Mouse (Mus musculus) intestine, embryonic 15.5 days (tissue): ENCODE data around the gene Tnnt1. TPM values are rescaled to one million over a fixed set of nuclear protein-coding genes. Genes with fewer than 3 reads are reported as not detected.

Source experiments
- polyA plus RNA-seq: library from polyadenylated mRNA; unstranded; fragments of >200 nt; fragmentation: Nextera tagmentation; extraction: Ambion mirVana; gene quantifications from 2 replicates; pipeline ENCODE4 v1.2.1, GENCODE M21; 2015

Gene Tnnt1
- polyA plus RNA-seq, 1 experiment from 2014 or later, result 27.1 TPM

Other genes starting within 250 kb of the Tnnt1 start
- gene Ncr1, start 178.7 kb downstream of the Tnnt1 start, polyA plus RNA-seq, result 0.13 TPM in 1 of 2 replicates, not detected in the other
- gene Gp6, start 118.6 kb downstream of the Tnnt1 start, polyA plus RNA-seq, result 0.08 and 0.19 TPM in 2 replicates
- gene Rdh13, start 70.7 kb downstream of the Tnnt1 start, polyA plus RNA-seq, result 28.7 and 28.9 TPM in 2 replicates
- gene Eps8l1, start 55.7 kb downstream of the Tnnt1 start, polyA plus RNA-seq, result 3.4 and 3.9 TPM in 2 replicates
- 42.4 and 45.8 TPM in 2 replicates for gene Ppp1r12c, start 14.7 kb downstream of the Tnnt1 start, polyA plus RNA-seq
- 2.2 and 3.0 TPM in 2 replicates for gene Tnni3, start 7.8 kb upstream of the Tnnt1 start, polyA plus RNA-seq
- 1.1 TPM in 2 replicates for gene Dnaaf3, start 16.1 kb upstream of the Tnnt1 start, polyA plus RNA-seq
- 7.3 and 7.7 TPM in 2 replicates for gene Syt5, start 31.2 kb upstream of the Tnnt1 start, polyA plus RNA-seq
- gene Ptprh, start 87.7 kb upstream of the Tnnt1 start, polyA plus RNA-seq, result 1.1 and 1.6 TPM in 2 replicates
- 9.1 and 11.7 TPM in 2 replicates for gene Tmem86b, start 115.0 kb upstream of the Tnnt1 start, polyA plus RNA-seq
- 8.1 and 9.0 TPM in 2 replicates for gene Ppp6r1, start 142.6 kb upstream of the Tnnt1 start, polyA plus RNA-seq
- 92.4 and 98.2 TPM in 2 replicates for gene Hspbp1, start 168.7 kb upstream of the Tnnt1 start, polyA plus RNA-seq
- gene Brsk1, start 174.2 kb upstream of the Tnnt1 start, polyA plus RNA-seq, result 0.63 and 1.1 TPM in 2 replicates
- 2.2 and 3.6 TPM in 2 replicates for gene Tmem150b, start 208.9 kb upstream of the Tnnt1 start, polyA plus RNA-seq
- 63.7 and 66.8 TPM in 2 replicates for gene Kmt5c, start 223.7 kb upstream of the Tnnt1 start, polyA plus RNA-seq
- 45.5 and 53.0 TPM in 2 replicates for gene Cox6b2, start 236.7 kb upstream of the Tnnt1 start, polyA plus RNA-seq